Mouse (Mus musculus): ENCODE measurements at regions not wholly inside any gene's neighbourhood (a gene's known extent, or its start where the extent isn't known, plus 50 kb on each side); places are given as distances from the start of the nearest gene placed in this dataset.

DNA sequence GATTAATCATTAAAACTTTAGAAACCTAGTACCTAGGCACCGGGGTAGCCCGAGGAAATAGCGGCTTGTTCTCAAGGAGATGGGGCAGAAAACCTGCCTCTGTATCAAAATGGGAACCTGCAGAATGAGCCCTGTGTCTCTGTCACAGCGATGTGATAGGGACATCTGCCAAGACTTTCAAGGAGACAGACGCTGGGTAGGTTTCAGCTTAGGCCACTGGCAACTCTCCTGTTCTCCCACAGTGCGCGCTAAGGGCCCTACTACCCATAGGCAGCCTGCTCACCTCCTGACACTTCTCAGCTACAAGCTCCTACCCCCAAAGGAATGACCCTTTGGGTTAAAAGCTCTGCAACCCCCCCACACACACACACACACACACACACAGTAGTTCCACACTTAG, 396.4 kb downstream of the Sox9 start:
- DNase-seq (ENCODE audit: low spot score in 2 of 2), result no peak

DNA sequence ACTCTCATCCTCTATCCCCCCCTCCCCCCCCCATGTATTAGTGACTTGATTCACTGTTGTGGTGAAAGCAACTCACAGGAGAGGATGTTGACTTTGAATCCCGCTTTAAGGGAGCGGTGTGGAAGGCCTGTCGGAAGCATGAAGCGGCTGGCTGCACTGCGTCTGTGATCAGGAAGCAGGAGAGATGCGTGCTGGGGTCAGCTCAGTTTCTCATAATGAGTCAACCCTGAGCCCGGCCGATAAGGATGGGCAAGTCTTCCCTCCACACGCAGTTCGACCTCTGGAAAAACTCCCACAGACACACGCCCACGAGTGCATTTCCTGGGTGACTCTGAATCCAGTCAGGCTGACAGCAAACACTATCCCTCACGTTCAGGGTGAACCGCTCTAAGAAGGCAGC, 398.0 kb downstream of the Sox9 start:
- DNase-seq (ENCODE audit: low spot score in 2 of 2), result no peak

- DNase-seq (ENCODE audit: low spot score in 2 of 2), result no peak
These were observed 400.2 kb downstream of the Sox9 start for GRCm38 (mm10) chr11:113182083-113182861.

- no peak for DNase-seq (ENCODE audit: low spot score in 2 of 2)
These were observed 401.5 kb downstream of the Sox9 start for GRCm38 (mm10) chr11:113183556-113183955.

- DNase-seq (ENCODE audit: low spot score in 2 of 2), result no peak
These were observed 402.1 kb downstream of the Sox9 start for GRCm38 (mm10) chr11:113184095-113184494.

- no peak for DNase-seq (ENCODE audit: low spot score in 2 of 2)
These were observed 405.4 kb downstream of the Sox9 start for GRCm38 (mm10) chr11:113187407-113187806.

DNA sequence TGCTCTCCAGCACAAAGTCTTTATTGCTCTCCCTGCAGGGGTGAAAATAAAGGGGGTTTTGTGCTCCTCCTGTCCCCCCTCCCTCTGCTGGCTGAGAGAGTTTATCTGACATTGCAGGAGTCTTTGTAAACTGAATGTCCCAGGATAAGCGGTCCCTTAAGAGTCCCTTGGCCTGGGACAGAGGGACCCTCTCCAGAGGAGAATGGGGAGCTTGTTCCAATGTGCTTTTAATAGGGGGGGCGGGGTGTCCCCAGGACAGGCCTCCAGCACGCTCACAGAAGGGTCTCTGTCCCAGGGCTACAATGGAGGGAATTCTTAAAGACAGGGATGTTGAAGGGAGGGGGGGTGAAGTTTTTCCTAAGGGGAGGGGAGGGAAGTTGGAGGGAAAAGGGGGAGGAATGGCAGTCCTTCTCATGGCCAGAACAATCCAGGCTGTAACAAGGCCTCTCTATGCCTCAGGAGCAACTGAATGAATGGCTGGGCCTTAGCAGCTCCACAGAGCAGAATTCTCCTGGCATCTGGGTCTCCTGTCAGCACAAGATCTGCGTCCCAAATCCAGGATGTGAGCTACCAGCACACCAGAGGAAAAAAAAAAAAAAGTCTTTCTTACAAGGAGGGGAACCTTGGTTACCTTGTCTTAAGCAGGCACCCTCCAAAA, 406.4 kb downstream of the Sox9 start:
- DNase-seq (ENCODE audit: low spot score in 2 of 2), result no peak

DNA sequence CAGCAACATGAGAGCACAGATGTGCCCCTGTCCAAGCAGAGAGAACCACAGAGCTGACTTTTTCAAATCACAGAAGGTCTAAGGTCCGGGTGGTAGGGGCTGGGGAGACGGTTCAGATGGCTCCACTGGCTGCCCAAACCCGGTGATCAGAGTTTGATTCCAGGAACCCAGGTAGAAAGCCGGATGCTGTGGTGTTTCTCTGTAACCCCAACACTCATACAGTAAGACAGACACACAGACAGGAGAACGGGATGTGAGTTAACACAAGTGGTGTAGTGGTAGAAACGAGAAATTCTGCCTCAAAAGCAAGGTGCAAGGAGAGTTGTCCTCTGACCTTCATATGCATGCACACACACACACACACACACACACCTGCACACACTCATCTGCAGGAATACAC, 408.0 kb downstream of the Sox9 start:
- DNase-seq (ENCODE audit: low spot score in 2 of 2), result no peak

DNA sequence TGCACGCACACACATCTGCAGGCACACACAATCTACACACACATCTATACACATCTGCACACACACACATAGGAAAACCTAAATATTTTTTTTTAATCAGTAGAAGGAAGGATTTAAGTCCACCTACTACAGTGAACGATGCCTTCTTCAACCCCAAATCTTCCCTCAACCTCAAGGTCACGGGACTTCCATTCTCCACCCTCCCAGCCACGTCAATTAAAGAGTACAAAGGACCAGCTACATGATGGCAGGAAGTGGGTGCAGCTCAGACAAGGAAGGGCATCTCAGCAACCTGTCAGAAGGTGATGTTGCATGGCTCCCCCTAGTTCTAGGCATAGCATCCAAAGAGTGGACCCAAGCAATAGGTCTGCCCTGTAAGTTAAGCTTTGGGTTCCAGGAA, 408.5 kb downstream of the Sox9 start:
- DNase-seq (ENCODE audit: low spot score in 2 of 2), result no peak

DNA sequence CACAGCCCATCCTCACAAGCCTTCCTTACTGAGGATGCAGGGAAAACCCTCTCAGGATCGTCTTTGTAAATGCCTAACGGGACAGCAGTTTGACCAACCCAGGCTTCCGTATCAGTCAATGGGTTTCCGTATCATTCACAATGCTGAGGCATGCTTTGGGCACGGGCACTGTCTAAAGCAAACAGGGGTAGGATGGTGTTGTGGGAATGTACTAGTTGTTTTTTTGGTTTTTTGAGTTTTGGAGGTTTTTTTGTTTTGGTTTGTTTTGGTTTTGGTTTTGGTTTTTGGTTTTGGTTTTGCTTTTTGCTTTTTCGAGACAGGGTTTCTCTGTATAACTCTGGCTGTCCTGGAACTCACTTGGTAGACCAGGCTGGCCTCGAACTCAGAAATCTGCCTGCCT, 409.0 kb downstream of the Sox9 start:
- DNase-seq (ENCODE audit: low spot score in 2 of 2), result no peak

GRCm38 (mm10) chr11:113192086-113192856, 410.2 kb downstream of the Sox9 start:
- DNase-seq (ENCODE audit: low spot score in 2 of 2), result no peak

- no peak for DNase-seq (ENCODE audit: low spot score in 2 of 2)
These were observed 412.3 kb downstream of the Sox9 start for GRCm38 (mm10) chr11:113194144-113194827.
